Mouse (Mus musculus) gastrocnemius, adult 2 months (tissue): ENCODE data around the gene Lmo2. TPM values are rescaled to one million over a fixed set of nuclear protein-coding genes. Genes with fewer than 3 reads are reported as not detected.
"Not testable (repeated sequence)": the region's sequence is repeated elsewhere in the genome, so short reads cannot be mapped to it uniquely, and the experiment has no call there.

Experiments used
- DNase-seq: peaks from one replicate; pipeline ENCODE4 v3.0.0; 2022
- H3K27ac ChIP-seq: fragments of 200-600 bp; 2 replicates; pipeline ENCODE4 v1.8.1; 2022; ENCODE audit warnings: mild to moderate bottlenecking
- H3K4me3 ChIP-seq: fragments of 200-600 bp; 2 replicates; pipeline ENCODE4 v1.8.1; 2022; ENCODE audit warnings: mild to moderate bottlenecking, moderate library complexity
- CTCF ChIP-seq: fragments of 200-600 bp; IDR thresholded peaks from 2 replicates; pipeline ENCODE4 v1.8.1; 2022; ENCODE audit warnings: antibody characterized with exemption, mild to moderate bottlenecking, moderate library complexity
- intact Hi-C: fragments of 180-260 bp; cut with DNase I; formaldehyde crosslinking; loops from one replicate; pipeline ENCODE4 v1.15.1; 2025
- total RNA-seq, 2 experiments: library from RNA; stranded (reverse); gene quantifications; 2 replicates each; pipeline ENCODE4 v1.2.3; 2021

The Lmo2 gene
- total RNA-seq, 2 experiments from 2014 or later = 4.1 to 7.0 TPM

DNA sequence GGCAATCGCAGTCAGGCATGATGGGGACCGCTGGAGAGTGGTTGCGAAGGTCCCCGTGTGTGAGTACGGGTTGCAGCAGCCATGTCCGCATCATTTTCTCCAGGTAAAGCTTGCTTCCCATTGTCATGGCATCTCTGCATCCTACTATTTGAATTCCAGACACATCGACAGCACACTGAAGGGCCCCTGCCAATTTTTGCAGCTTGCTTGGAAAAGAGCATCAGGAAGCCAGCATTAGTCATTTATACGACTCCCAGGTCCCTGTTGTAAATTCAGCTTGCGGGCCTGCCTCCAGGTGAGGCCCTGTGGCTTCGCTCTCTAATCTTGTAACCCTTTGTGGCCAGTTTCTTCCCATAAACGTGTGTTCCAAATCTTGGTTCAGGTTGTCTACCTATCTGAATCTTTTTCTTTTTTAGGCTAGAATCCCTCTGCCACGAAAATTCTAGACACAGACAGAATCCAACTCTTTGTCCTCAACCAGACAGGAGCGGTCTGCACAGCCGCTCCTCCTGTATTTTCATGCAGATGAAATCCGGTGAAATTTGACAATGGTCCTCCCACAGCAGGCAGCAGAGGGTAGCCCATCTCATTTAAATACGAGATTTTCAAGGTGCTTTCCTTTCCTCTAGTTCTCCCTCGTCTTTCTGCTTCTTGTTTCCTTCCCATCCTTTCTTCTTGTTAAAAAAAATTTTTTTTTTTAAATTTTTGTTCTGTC, 35.0 kb downstream of the Lmo2 start:
- TF ChIP-seq CTCF = no peak
- Histone ChIP-seq H3K4me3 (no peak overlapping the region), H3K27ac (no peak overlapping the region)
- intact Hi-C loops = no loop called here
- no peak for DNase-seq

DNA sequence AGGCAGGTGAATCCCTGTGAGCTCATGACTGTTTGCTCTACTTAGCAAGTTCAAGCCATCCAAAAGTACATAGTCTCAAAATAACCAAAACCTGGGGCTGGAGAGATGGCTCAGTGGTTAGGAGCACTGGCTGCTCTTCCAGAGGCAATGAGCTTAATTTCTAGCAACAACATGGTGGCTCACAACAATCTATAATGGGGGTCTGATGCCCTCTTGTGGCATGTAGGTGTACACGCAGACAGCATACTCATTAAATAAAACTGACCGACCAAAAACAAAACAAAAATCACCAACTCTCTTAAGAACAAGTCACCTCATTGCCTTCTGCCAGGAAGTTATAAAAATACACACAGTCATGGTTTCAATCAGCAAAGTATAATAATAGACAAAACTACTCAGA, 43.3 kb downstream of the Lmo2 start:
- intact Hi-C loops = no loop called here
- DNase-seq = no peak

GRCm38 (mm10) chr2:104001861-104002260, 44.1 kb downstream of the Lmo2 start:
- no peak for DNase-seq
- intact Hi-C loops = no loop called here
- TF ChIP-seq CTCF = no peak
- no peak overlapping the region for H3K27ac ChIP-seq
- H3K4me3 ChIP-seq = no peak overlapping the region

More for the DNA sequence above, 43.3 kb downstream of the Lmo2 start:
- H3K27ac ChIP-seq = no peak overlapping the region
- no peak overlapping the region for H3K4me3 ChIP-seq
- TF ChIP-seq CTCF = peak; percentile 63

GRCm38 (mm10) chr2:104002711-104003413, 45.1 kb downstream of the Lmo2 start:
- intact Hi-C loops = no loop called here
- Histone ChIP-seq H3K27ac (no peak overlapping the region), H3K4me3 (no peak overlapping the region)
- peak; percentile 51 for DNase-seq
- peak; percentile 68 for TF ChIP-seq CTCF

DNA sequence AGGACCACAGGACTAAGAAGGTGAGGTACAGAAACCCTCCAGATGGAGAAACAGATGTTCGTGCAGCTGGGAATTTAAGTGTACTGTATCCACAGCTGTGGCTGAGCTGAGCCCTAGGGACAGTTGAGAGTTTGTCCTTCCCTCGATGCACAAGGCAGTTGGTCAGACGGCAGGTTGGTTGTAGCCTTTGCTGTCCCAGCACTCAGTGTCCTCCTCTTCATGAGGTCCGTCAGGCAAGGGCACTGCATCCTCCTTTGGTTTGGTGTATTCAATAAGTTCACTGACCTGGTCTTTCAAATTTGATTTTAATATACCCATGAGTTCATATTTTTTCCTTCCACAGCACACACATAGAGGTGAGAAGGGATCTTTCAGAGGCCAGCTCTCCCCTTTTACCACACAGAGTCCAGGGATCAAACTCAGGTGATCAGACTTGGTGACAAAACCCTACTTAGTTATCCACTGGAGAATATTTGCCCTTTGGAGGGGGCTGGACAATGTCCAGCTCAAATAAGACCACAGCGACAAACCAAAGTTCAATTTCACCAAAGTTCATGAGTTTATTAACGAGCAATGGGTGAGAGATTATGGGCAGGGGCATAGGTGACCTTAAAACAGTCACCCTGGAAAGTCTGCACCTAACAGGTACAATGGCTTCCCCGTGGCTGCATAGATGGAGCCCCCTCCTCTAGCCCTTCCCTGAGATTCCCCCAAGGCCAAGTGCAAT, 50.2 kb downstream of the Lmo2 start:
- DNase-seq = no peak
- intact Hi-C loops = no loop called here
- Histone ChIP-seq H3K4me3 (no peak overlapping the region), H3K27ac (no peak overlapping the region)
- TF ChIP-seq CTCF = no peak

GRCm38 (mm10) chr2:104008853-104009252, 51.1 kb downstream of the Lmo2 start:
- DNase-seq, H3K27ac ChIP-seq, H3K4me3 ChIP-seq, intact Hi-C loops: not testable (repeated sequence)

DNA sequence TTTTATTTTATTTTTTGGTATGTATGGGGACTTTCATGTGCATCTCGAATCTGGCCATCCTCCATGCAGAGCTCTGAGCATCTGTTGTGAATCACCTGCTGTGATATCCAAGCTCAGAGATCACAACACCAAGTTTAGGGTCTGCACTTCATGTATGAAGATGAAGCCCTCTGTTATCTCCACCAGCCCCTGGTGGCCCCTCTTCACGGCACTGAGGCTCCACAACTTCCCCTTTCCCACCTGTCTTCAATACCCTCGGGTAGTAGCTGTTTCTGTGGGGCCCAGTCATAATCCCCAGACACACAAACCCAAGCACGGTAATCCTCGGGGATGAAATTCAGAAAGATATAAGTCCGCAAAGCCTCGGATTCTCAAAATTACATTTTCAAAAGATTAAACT, 65.3 kb downstream of the Lmo2 start:
- Histone ChIP-seq H3K27ac (no peak overlapping the region), H3K4me3 (no peak overlapping the region)
- intact Hi-C loops = loop anchor here (10.0 kb wide), 1 partner anchor 1618 kb away; the partner anchor contains the start of gene Trim44
- no peak for TF ChIP-seq CTCF
- no peak for DNase-seq

GRCm38 (mm10) chr2:104024656-104025055, 66.9 kb downstream of the Lmo2 start:
- intact Hi-C loops = loop anchor here (10.0 kb wide), 1 partner anchor 1620 kb away; the partner anchor contains the start of gene Trim44
- no peak for TF ChIP-seq CTCF

GRCm38 (mm10) chr2:104027458-104028138, 69.8 kb downstream of the Lmo2 start, which contains the start of gene Fbxo3:
Gene Fbxo3, plus strand, starts transcription at chr2:104027721.
- Histone ChIP-seq H3K4me3 (peak within 1 kb of the TSS; percentile 90), H3K27ac (peak within 1 kb of the TSS; percentile 95)
- intact Hi-C loops = loop anchor here (10.0 kb wide), 1 partner anchor 1623 kb away; the partner anchor contains the start of gene Trim44
- peak; percentile 67 for TF ChIP-seq CTCF
- peak; percentile 91 for DNase-seq

More at GRCm38 (mm10) chr2:104024656-104025055, 66.9 kb downstream of the Lmo2 start:
- H3K4me3 ChIP-seq = no peak overlapping the region
- no peak overlapping the region for H3K27ac ChIP-seq
- DNase-seq = no peak

- Histone ChIP-seq H3K4me3 (peak within 1 kb of the TSS; percentile 90), H3K27ac (peak within 1 kb of the TSS; percentile 95)
- intact Hi-C loops = loop anchor here (10.0 kb wide), 1 partner anchor 1623 kb away; the partner anchor contains the start of gene Trim44
- TF ChIP-seq CTCF = no peak
- peak; percentile 65 for DNase-seq
Observed at GRCm38 (mm10) chr2:104028139-104028723, 70.4 kb downstream of the Lmo2 start, which contains the start of gene 4931422A03Rik. Gene 4931422A03Rik, minus strand, starts transcription at chr2:104028361.

GRCm38 (mm10) chr2:104029074-104029473, 71.3 kb downstream of the Lmo2 start:
- intact Hi-C loops = loop anchor here (10.0 kb wide), 1 partner anchor 1624 kb away; the partner anchor contains the start of gene Trim44
- peak overlapping the region; percentile 90 for H3K4me3 ChIP-seq
- DNase-seq = no peak
- peak overlapping the region; percentile 95 for H3K27ac ChIP-seq
- TF ChIP-seq CTCF = no peak
